Mouse (Mus musculus) liver, embryonic 15.5 days (tissue): ENCODE data around the gene Fndc3b. TPM values are rescaled to one million over a fixed set of nuclear protein-coding genes. Genes with fewer than 3 reads are reported as not detected.

Source experiments
- ATAC-seq: fragments of 200-750 bp; cut with Nextera tagmentation; 2 replicates; pipeline ENCODE4 v1.8.0; 2017; ENCODE audit warnings: moderate number of reproducible peaks, mild to moderate bottlenecking, moderate library complexity; ENCODE audit not compliant: insufficient read depth
- H3K27ac ChIP-seq: fragments of 300-500 bp; sonication (generic); replicated peaks from 2 replicates; pipeline ENCODE4 v1.5.1; 2015; ENCODE audit warnings: mild to moderate bottlenecking, inconsistent platforms
- H3K27me3 ChIP-seq: fragments of 300-500 bp; sonication (generic); 2 replicates; pipeline ENCODE4 v1.6.1; 2015; ENCODE audit warnings: mild to moderate bottlenecking, inconsistent platforms
- H3K36me3 ChIP-seq: fragments of 300-500 bp; sonication (generic); replicated peaks from 2 replicates; pipeline ENCODE4 v1.6.1; 2015; ENCODE audit warnings: moderate library complexity, mild to moderate bottlenecking, inconsistent platforms
- H3K4me1 ChIP-seq: fragments of 300-500 bp; sonication (generic); replicated peaks from 2 replicates; pipeline ENCODE4 v1.6.1; 2015; ENCODE audit warnings: inconsistent platforms
- H3K4me2 ChIP-seq: fragments of 300-500 bp; sonication (generic); 2 replicates; pipeline ENCODE4 v1.6.1; 2015; ENCODE audit warnings: moderate library complexity, mild to moderate bottlenecking, inconsistent platforms
- H3K4me3 ChIP-seq: fragments of 300-500 bp; sonication (generic); replicated peaks from 2 replicates; pipeline ENCODE4 v1.5.1; 2015; ENCODE audit warnings: mild to moderate bottlenecking, inconsistent platforms
- H3K9ac ChIP-seq: fragments of 300-500 bp; sonication (generic); 2 replicates; pipeline ENCODE4 v1.6.1; 2015; ENCODE audit warnings: moderate library complexity, mild to moderate bottlenecking, inconsistent platforms
- H3K9me3 ChIP-seq: fragments of 300-500 bp; sonication (generic); replicated peaks from 2 replicates; pipeline ENCODE4 v1.6.1; 2016; ENCODE audit warnings: inconsistent platforms
- WGBS: fragments of 180-500 bp; shearing (Covaris S2); methylation state at CpG from one replicate; pipeline ENCODE4 v1.1.7; 2015; ENCODE audit warnings: mixed read lengths; ENCODE audit not compliant: insufficient replicate concordance; 5-methylcytosine and 5-hydroxymethylcytosine counted together
- polyA plus RNA-seq: library from polyadenylated mRNA; unstranded; fragments of >200 nt; fragmentation: Nextera tagmentation; extraction: Ambion mirVana; gene quantifications from 2 replicates; pipeline ENCODE4 v1.2.1, GENCODE M21; 2015

Fndc3b gene
- 8.5 and 10.8 TPM in 2 replicates for polyA plus RNA-seq

DNA sequence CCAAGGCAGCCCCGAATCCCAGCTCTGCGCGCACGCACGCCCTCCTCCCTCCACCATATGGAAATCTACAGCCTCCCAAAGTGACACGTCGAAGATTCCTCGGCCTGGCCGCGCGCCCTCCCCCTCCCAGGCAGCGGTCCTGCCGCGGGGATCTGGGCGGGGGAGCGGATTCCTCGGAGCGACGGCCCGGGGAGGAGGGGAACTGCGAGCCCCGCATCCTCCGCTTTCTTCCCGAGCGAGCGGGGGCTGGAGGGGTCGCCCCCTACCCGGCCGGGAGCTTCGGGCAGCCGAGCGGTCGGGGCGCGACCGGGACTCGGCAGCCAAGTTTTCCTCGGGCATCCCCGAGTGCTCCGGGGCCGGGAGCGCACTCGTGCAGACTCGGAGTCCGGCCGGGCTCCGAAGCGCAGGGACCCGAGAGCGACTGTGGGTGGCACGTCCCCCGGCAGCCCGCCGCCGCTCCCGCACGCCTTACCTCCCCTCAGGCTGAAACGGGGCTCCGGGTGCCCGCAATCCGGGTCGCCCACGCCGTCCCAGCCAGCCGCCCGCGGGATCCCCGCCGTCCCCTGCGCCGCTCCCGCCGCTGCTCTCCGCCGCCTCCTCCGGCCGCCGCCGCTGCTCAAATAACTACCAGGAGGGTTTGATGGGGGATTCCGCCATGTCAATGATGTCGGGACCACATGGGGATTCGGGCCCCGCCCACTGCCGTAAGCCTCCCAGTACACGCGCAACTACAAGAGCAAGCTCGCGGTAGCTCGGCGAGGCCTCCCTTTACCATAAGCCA lies at the start of gene Fndc3b:
Fndc3b (minus strand) TSS at position 660 of the 781 bp plus-strand sequence.
- H3K4me2 ChIP-seq: peak within 1 kb of the TSS; percentile 63
- WGBS: under 1% methylated on average over 90 of the region's 90 CpGs
- H3K27me3 ChIP-seq: peaks cover 57% of the 10 kb centered on the region
- H3K36me3 ChIP-seq: no peaks in the 10 kb centered on the region
- peaks cover 26% of the 10 kb centered on the region; the same call in 1 of the 2 replicates for H3K4me1 ChIP-seq
- no peaks in the 10 kb centered on the region for H3K9me3 ChIP-seq
- H3K27ac ChIP-seq: peak within 1 kb of the TSS; percentile 86
- peak; percentile 58 for ATAC-seq
- H3K9ac ChIP-seq: peak within 1 kb of the TSS; percentile 57
- peak within 1 kb of the TSS; percentile 65 for H3K4me3 ChIP-seq

DNA sequence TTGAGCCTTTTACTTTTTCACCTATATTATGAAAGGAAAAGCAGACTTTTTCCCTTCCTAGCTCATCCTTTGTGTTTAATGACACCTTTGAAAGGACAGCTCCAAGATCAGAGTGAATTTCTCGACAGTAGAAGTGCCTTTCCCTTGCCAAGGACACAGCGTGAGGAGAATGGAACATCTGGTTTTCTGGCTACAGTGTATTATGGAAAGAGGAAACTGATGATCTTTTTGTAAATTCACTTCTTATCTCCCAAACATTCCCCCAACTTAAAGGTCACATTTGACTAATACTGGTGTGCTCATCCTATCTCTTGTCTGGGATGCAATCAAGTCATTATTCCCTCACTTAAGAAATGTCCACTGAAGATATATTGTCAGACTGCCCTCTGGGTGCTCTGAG lies 49.2 kb upstream of the Fndc3b start:
- H3K4me1 ChIP-seq: no peaks in the 10 kb centered on the region
- no peaks in the 10 kb centered on the region for H3K9me3 ChIP-seq
- no peak overlapping the region for H3K9ac ChIP-seq
- no peak overlapping the region for H3K27ac ChIP-seq
- no peak overlapping the region for H3K4me2 ChIP-seq
- H3K27me3 ChIP-seq: no peaks in the 10 kb centered on the region
- WGBS: 42% methylated on average over 2 of the region's 2 CpGs
- no peak overlapping the region for H3K4me3 ChIP-seq
- no peak for ATAC-seq
- no peaks in the 10 kb centered on the region for H3K36me3 ChIP-seq

DNA sequence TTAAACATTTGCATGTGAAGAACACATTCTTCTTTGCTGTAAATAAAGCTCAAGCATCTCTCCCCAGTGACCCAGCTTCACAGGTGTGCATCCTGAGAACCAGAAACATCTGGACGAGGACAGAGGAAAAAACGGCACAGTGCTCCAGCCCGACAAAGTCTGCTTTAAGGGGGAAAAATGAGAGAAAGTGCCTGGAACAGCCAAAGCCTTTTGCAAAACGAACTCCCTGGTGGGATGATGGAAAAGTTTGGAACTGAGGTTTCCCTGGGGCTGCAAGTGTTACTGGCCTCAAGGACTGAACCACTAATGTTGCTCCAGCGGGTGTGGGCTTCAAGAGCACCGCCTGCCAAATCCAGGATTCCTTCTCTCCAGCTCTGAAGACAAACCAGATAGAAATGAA lies 47.9 kb upstream of the Fndc3b start:
- Histone ChIP-seq H3K4me2 (no peak overlapping the region), H3K27me3 (no peaks in the 10 kb centered on the region), H3K36me3 (no peaks in the 10 kb centered on the region), H3K4me3 (no peak overlapping the region), H3K9ac (no peak overlapping the region), H3K27ac (no peak overlapping the region), H3K4me1 (no peaks in the 10 kb centered on the region), H3K9me3 (no peaks in the 10 kb centered on the region)
- no peak for ATAC-seq
- 59% methylated on average over 6 of the region's 6 CpGs for WGBS

DNA sequence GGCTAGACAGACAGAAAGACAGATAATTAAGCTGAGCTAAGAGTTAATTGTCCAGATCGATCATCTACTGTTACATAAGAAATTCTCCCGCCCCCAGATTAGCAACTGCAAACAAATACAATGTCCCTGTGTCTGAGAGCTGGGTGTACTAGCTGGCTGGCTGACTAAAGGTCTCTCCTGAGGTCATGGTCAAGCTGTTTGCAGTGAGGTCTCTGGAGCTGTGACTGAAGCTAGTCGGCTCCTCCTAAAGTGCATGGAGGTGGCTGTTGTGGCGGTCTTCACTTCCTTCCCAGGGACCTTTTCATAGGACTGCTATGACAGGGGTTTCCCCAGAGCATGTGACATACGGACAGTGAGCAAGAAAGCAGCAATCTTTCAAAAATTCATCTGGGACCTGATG lies 40.5 kb upstream of the Fndc3b start:
- peak; percentile 79; the same call in 1 of the 2 replicates for ATAC-seq
- 43% methylated on average over 5 of the region's 5 CpGs for WGBS
- H3K27ac ChIP-seq: peak overlapping the region; percentile 35; the same call in 1 of the 2 replicates
- H3K4me3 ChIP-seq: no peak overlapping the region
- no peaks in the 10 kb centered on the region for H3K9me3 ChIP-seq
- no peaks in the 10 kb centered on the region for H3K36me3 ChIP-seq
- no peaks in the 10 kb centered on the region for H3K27me3 ChIP-seq
- H3K9ac ChIP-seq: no peak overlapping the region
- H3K4me2 ChIP-seq: no peak overlapping the region
- H3K4me1 ChIP-seq: no peaks in the 10 kb centered on the region; the same call in 1 of the 2 replicates

DNA sequence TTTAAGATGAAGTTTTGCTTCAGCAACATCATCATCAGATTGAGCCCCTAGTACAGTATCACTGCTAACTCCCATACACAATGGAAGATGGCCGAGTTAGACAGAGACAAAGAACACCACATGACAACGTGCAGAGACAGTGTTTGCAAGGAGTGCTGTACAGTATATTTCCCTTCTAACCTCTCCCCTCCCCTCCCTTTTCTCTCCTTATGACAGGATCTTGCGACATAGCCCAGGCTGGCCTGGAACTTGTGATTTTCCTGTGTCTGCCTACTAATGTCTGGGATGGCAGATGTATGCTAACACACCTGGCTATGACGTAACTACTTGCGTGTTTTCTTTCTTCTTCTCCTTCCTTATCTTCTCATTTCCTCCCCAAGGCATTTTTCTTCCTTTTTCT lies 40.0 kb upstream of the Fndc3b start:
- Histone ChIP-seq H3K27ac (peak overlapping the region; percentile 35), H3K9me3 (no peaks in the 10 kb centered on the region), H3K36me3 (no peaks in the 10 kb centered on the region), H3K4me1 (no peaks in the 10 kb centered on the region; the same call in 1 of the 2 replicates), H3K27me3 (no peaks in the 10 kb centered on the region), H3K4me2 (no peak overlapping the region), H3K4me3 (no peak overlapping the region), H3K9ac (no peak overlapping the region)
- ATAC-seq: peak; percentile 42; the same call in 1 of the 2 replicates
- 37% methylated on average over 5 of the region's 5 CpGs for WGBS

DNA sequence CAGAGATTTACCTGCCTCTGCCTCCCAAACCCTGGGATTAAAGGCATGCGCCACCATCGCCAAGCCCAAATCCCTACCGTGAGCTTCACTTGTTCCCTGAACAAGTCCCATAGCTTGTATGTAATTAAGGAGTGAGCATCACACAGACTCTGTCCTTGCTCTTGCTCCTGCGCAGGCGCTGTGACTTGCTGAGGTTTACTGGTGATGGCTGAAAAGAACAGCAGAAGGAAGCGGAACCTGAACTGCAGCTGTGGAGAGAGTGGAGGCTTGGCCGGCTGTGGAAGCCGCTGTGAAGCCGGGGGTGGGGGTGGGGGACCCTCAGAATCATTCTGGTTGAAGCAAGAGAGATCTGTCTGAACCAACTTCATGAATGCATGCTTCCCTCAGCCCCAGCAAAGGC lies 34.5 kb upstream of the Fndc3b start:
- WGBS: 78% methylated on average over 9 of the region's 9 CpGs
- Histone ChIP-seq H3K4me1 (no peaks in the 10 kb centered on the region; the same call in 1 of the 2 replicates), H3K27ac (no peak overlapping the region), H3K4me3 (no peak overlapping the region), H3K36me3 (no peaks in the 10 kb centered on the region), H3K9me3 (no peaks in the 10 kb centered on the region), H3K4me2 (no peak overlapping the region), H3K9ac (no peak overlapping the region), H3K27me3 (no peaks in the 10 kb centered on the region)
- ATAC-seq: no peak

DNA sequence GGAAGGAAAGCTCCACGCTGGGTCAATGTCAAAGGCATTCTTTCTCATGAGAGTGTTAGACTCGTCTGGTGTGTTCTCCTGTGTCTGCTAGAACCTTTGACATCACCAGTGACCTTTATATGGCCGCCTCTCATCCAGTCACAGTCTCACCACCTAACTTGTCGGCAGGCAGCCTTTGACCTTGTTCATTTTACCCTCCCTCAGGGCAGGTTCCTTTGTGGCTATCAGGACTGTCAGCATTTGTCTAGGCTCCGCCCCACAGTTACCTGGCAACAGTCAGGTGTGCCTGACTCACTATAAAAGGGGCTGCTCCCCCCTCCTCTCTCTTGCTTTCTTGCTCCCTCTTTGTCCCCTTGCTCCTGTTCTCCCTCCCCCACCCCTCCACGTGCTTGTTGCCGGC lies 33.6 kb upstream of the Fndc3b start:
- no peak overlapping the region for H3K9ac ChIP-seq
- H3K9me3 ChIP-seq: no peaks in the 10 kb centered on the region
- no peaks in the 10 kb centered on the region for H3K27me3 ChIP-seq
- H3K27ac ChIP-seq: no peak overlapping the region
- WGBS: 51% methylated on average over 7 of the region's 7 CpGs
- peak; percentile 25; the same call in 1 of the 2 replicates for ATAC-seq
- H3K36me3 ChIP-seq: no peaks in the 10 kb centered on the region
- H3K4me3 ChIP-seq: no peak overlapping the region
- no peak overlapping the region for H3K4me2 ChIP-seq
- H3K4me1 ChIP-seq: no peaks in the 10 kb centered on the region; the same call in 1 of the 2 replicates

DNA sequence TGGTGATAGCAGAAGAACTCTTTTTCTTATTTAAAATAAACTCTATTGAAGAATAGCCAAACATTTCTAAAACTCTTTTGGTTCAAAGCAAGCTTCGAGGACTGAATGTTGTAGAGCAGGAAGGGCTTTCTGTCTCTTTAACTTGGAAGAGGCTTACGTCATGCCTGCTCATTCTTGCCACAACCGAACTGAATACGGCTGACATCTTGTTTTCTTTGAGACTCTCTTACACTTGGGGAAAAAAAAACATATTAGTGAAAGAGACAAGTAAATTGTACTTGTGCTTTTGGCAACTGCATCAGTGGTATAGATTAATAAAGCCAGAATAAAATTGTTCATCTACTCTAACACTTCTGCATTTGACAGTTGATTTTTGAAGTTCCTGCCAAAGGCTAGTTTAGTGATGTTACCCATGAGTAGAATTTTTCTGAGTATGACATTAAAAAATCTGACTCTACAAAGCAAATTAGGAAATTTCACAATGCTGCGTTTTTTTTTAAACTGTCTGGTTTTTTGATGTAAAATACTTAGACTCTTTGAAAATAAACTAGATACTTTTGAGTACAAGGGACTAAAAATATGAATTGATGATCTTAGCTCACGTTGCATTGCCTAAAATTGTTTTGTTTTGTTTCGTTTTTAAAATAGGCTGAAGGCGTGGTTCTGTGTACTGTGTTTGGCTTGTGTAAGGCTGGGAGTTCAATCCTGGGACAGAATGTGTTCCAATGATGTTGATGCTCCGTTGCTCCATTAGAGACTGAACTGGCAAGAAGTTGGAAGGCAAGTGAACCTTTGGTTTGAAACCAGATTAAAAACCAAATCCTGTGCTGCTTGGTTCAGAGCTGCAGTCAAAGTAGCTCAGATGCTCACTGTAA lies 32.4 kb upstream of the Fndc3b start:
- no peak overlapping the region for H3K4me3 ChIP-seq
- no peak overlapping the region for H3K4me2 ChIP-seq
- 56% methylated on average over 9 of the region's 9 CpGs for WGBS

DNA sequence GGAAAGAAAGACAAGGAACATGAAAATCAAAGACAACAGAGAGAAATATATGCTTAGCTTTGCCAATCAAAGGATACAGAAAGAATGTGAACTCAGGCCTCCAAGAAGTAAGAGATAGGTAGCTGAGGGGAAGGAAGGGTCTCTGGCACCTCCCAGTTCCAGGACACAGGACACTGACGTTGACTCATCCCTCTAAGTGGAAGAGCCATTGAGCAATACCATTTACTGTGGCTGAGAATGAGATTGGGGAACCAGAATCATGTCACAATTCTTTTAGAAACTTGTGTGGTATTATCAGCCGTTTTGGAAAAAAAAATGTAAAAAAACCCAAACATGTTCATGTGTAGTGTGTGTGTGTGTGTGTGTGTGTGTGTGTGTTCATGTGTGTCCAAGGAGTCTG lies 31.0 kb upstream of the Fndc3b start:
- WGBS: 18% methylated on average over 2 of the region's 2 CpGs
- Histone ChIP-seq H3K9ac (no peak overlapping the region), H3K4me3 (no peak overlapping the region), H3K27me3 (no peaks in the 10 kb centered on the region), H3K4me1 (no peaks in the 10 kb centered on the region; the same call in 1 of the 2 replicates), H3K27ac (no peak overlapping the region), H3K36me3 (no peaks in the 10 kb centered on the region), H3K9me3 (no peaks in the 10 kb centered on the region), H3K4me2 (no peak overlapping the region)
- ATAC-seq: no peak

More for the DNA sequence above, 32.4 kb upstream of the Fndc3b start:
- H3K27ac ChIP-seq: no peak overlapping the region
- H3K9me3 ChIP-seq: no peaks in the 10 kb centered on the region
- H3K4me1 ChIP-seq: no peaks in the 10 kb centered on the region; the same call in 1 of the 2 replicates
- H3K9ac ChIP-seq: no peak overlapping the region
- H3K36me3 ChIP-seq: no peaks in the 10 kb centered on the region
- no peaks in the 10 kb centered on the region for H3K27me3 ChIP-seq
- ATAC-seq: no peak

DNA sequence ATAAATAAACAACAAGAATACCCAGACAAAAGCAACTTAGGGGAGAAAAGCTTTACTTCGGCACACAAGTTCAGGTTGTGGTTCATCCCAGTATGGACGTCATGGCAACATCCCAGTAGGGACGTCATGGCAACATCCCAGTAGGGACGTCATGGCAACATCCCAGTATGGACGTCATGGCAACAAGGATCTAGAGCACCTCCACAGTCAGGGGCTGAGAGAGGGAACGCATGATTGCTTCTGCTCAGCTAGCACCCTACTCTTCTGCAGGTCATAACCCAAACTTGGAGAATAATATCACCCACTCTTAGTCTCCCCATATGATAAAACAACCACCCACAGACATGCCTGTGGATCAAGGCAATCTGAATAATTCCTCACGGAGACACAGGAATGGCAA lies 29.0 kb upstream of the Fndc3b start:
- no peak for ATAC-seq
- no peak overlapping the region for H3K27ac ChIP-seq
- H3K36me3 ChIP-seq: no peaks in the 10 kb centered on the region
- no peaks in the 10 kb centered on the region; the same call in 1 of the 2 replicates for H3K4me1 ChIP-seq
- 69% methylated on average over 7 of the region's 7 CpGs for WGBS
- no peak overlapping the region for H3K9ac ChIP-seq
- H3K4me3 ChIP-seq: no peak overlapping the region
- no peaks in the 10 kb centered on the region for H3K27me3 ChIP-seq
- no peak overlapping the region for H3K4me2 ChIP-seq
- H3K9me3 ChIP-seq: no peaks in the 10 kb centered on the region

DNA sequence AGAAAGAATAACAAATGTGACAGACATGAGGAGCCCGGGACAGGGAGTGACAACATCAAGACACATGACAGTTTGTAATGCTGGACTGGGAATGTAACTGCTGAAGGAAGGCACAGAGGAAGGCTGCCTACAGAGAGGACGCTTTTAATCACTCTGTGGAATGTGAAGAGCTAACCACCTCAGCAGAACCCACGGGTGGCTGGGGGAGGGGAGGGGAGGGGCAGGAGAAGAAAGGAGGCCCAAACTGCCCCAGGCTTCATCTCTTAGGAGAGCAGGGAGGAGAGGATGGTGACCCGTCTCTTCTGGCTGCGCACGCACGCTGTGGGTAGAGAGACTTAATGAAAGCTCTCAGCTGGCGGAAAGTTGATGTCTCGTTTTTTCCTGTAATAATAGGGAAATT lies 25.1 kb upstream of the Fndc3b start:
- H3K4me3 ChIP-seq: no peak overlapping the region
- H3K4me2 ChIP-seq: no peak overlapping the region
- WGBS: 55% methylated on average over 9 of the region's 9 CpGs
- H3K27ac ChIP-seq: no peak overlapping the region
- no peak overlapping the region for H3K9ac ChIP-seq
- no peaks in the 10 kb centered on the region for H3K9me3 ChIP-seq
- H3K4me1 ChIP-seq: no peaks in the 10 kb centered on the region
- H3K27me3 ChIP-seq: no peaks in the 10 kb centered on the region
- ATAC-seq: no peak
- H3K36me3 ChIP-seq: no peaks in the 10 kb centered on the region
